Mouse (Mus musculus): ENCODE results near the gene Nhlrc1.

Gene Nhlrc1

GRCm38 (mm10) chr13:47014334-47015194 is at the start of gene Nhlrc1:
Gene Nhlrc1, minus strand, starts transcription at chr13:47014850.
- in situ Hi-C loops (cut with MboI; ENCODE audit: low pct_unique_long_range_greater_than_20kb in 1 of 2, low sequenced_read_pairs in 2 of 2, unreplicated experiment in 1 of 2), result loop anchor here (10.0 to 25.0 kb wide), 2 partner anchors 200 to 202 kb away; no protein-coding TSS in a partner anchor

GRCm38 (mm10) chr13:47063985-47064760 is 49.5 kb upstream of the Nhlrc1 start:
- in situ Hi-C loops (cut with MboI; ENCODE audit: low pct_unique_long_range_greater_than_20kb in 1 of 2, low sequenced_read_pairs in 2 of 2, unreplicated experiment in 1 of 2), result no loop called here

- in situ Hi-C loops (cut with MboI; ENCODE audit: low pct_unique_long_range_greater_than_20kb in 1 of 2, low sequenced_read_pairs in 2 of 2, unreplicated experiment in 1 of 2), result no loop called here
These were observed 48.1 kb upstream of the Nhlrc1 start for GRCm38 (mm10) chr13:47062756-47063155.

GRCm38 (mm10) chr13:47056781-47057180 is 42.1 kb upstream of the Nhlrc1 start:
- in situ Hi-C loops (cut with MboI; ENCODE audit: low pct_unique_long_range_greater_than_20kb in 1 of 2, low sequenced_read_pairs in 2 of 2, unreplicated experiment in 1 of 2), result no loop called here

- in situ Hi-C loops (cut with MboI; ENCODE audit: low pct_unique_long_range_greater_than_20kb in 1 of 2, low sequenced_read_pairs in 2 of 2, unreplicated experiment in 1 of 2), result no loop called here
These were observed 41.5 kb upstream of the Nhlrc1 start for GRCm38 (mm10) chr13:47056126-47056525.

- in situ Hi-C loops (cut with MboI; ENCODE audit: low pct_unique_long_range_greater_than_20kb in 1 of 2, low sequenced_read_pairs in 2 of 2, unreplicated experiment in 1 of 2), result no loop called here
These were observed 39.3 kb upstream of the Nhlrc1 start for GRCm38 (mm10) chr13:47053971-47054370.

- in situ Hi-C loops (cut with MboI; ENCODE audit: low pct_unique_long_range_greater_than_20kb in 1 of 2, low sequenced_read_pairs in 2 of 2, unreplicated experiment in 1 of 2), result no loop called here
These were observed 35.4 kb upstream of the Nhlrc1 start for GRCm38 (mm10) chr13:47050009-47050408.

GRCm38 (mm10) chr13:47047996-47048395 is 33.3 kb upstream of the Nhlrc1 start:
- in situ Hi-C loops (cut with MboI; ENCODE audit: low pct_unique_long_range_greater_than_20kb in 1 of 2, low sequenced_read_pairs in 2 of 2, unreplicated experiment in 1 of 2), result loop anchor here in 1 of 2 experiments (25.0 kb wide), 1 partner anchor 761 kb away; no protein-coding TSS in a partner anchor

- in situ Hi-C loops (cut with MboI; ENCODE audit: low pct_unique_long_range_greater_than_20kb in 1 of 2, low sequenced_read_pairs in 2 of 2, unreplicated experiment in 1 of 2), result loop anchor here in 1 of 2 experiments (25.0 kb wide), 1 partner anchor 757 kb away; no protein-coding TSS in a partner anchor
These were observed 29.9 kb upstream of the Nhlrc1 start, which contains the start of gene Tpmt for GRCm38 (mm10) chr13:47044617-47044947. Gene Tpmt, minus strand, starts transcription at chr13:47044737.

GRCm38 (mm10) chr13:47043833-47044616 is 29.4 kb upstream of the Nhlrc1 start:
- in situ Hi-C loops (cut with MboI; ENCODE audit: low pct_unique_long_range_greater_than_20kb in 1 of 2, low sequenced_read_pairs in 2 of 2, unreplicated experiment in 1 of 2), result loop anchor here in 1 of 2 experiments (25.0 kb wide), 1 partner anchor 757 kb away; no protein-coding TSS in a partner anchor

GRCm38 (mm10) chr13:47043030-47043680 is 28.5 kb upstream of the Nhlrc1 start, which contains the start of gene Kdm1b:
Gene Kdm1b, plus strand, starts transcription at chr13:47043499.
- in situ Hi-C loops (cut with MboI; ENCODE audit: low pct_unique_long_range_greater_than_20kb in 1 of 2, low sequenced_read_pairs in 2 of 2, unreplicated experiment in 1 of 2), result loop anchor here in 1 of 2 experiments (25.0 kb wide), 1 partner anchor 756 kb away; no protein-coding TSS in a partner anchor

GRCm38 (mm10) chr13:47042024-47042633 is 27.5 kb upstream of the Nhlrc1 start:
- in situ Hi-C loops (cut with MboI; ENCODE audit: low pct_unique_long_range_greater_than_20kb in 1 of 2, low sequenced_read_pairs in 2 of 2, unreplicated experiment in 1 of 2), result loop anchor here in 1 of 2 experiments (25.0 kb wide), 1 partner anchor 755 kb away; no protein-coding TSS in a partner anchor

GRCm38 (mm10) chr13:47040061-47040460 is 25.4 kb upstream of the Nhlrc1 start:
- in situ Hi-C loops (cut with MboI; ENCODE audit: low pct_unique_long_range_greater_than_20kb in 1 of 2, low sequenced_read_pairs in 2 of 2, unreplicated experiment in 1 of 2), result loop anchor here in 1 of 2 experiments (25.0 kb wide), 1 partner anchor 753 kb away; no protein-coding TSS in a partner anchor

GRCm38 (mm10) chr13:47037946-47038345 is 23.3 kb upstream of the Nhlrc1 start:
- in situ Hi-C loops (cut with MboI; ENCODE audit: low pct_unique_long_range_greater_than_20kb in 1 of 2, low sequenced_read_pairs in 2 of 2, unreplicated experiment in 1 of 2), result loop anchor here in 1 of 2 experiments (25.0 kb wide), 1 partner anchor 751 kb away; no protein-coding TSS in a partner anchor

GRCm38 (mm10) chr13:47033602-47034001 is 19.0 kb upstream of the Nhlrc1 start:
- in situ Hi-C loops (cut with MboI; ENCODE audit: low pct_unique_long_range_greater_than_20kb in 1 of 2, low sequenced_read_pairs in 2 of 2, unreplicated experiment in 1 of 2), result loop anchor here in 1 of 2 experiments (25.0 kb wide), 1 partner anchor 746 kb away; no protein-coding TSS in a partner anchor

- in situ Hi-C loops (cut with MboI; ENCODE audit: low pct_unique_long_range_greater_than_20kb in 1 of 2, low sequenced_read_pairs in 2 of 2, unreplicated experiment in 1 of 2), result loop anchor here in 1 of 2 experiments (25.0 kb wide), 1 partner anchor 743 kb away; no protein-coding TSS in a partner anchor
These were observed 15.9 kb upstream of the Nhlrc1 start for GRCm38 (mm10) chr13:47030376-47031107.

All from mouse embryonic stem cell (cell line).